In genomic region chr2:4535187-4535864, GRCm38 (mm10) we compare ENCODE assay signal across 33 mouse cellular contexts.
"Had no signal": no experiment of that assay in that cellular context is flagged by ENCODE, and none has a peak within 500 bp of the region (broad histone marks: within the 10 kb centered on the region; RNA-seq: fewer than 3 reads in every experiment).

No protein-coding gene starts in this region.

- ATAC-seq: liver, embryonic 12.5 days; liver, postnatal 0 days; lung, postnatal 0 days; midbrain, embryonic 13.5 days; midbrain, embryonic 15.5 days; midbrain, embryonic 16.5 days had no signal

- H3K4me2 ChIP-seq: limb, embryonic 12.5 days; limb, embryonic 13.5 days; limb, embryonic 15.5 days; liver, embryonic 11.5 days; liver, embryonic 12.5 days; liver, embryonic 13.5 days; liver, embryonic 15.5 days; lung, embryonic 14.5 days; lung, embryonic 15.5 days; midbrain, embryonic 11.5 days; midbrain, embryonic 12.5 days; midbrain, embryonic 13.5 days; midbrain, embryonic 15.5 days; neural tube, embryonic 12.5 days; neural tube, embryonic 13.5 days had no signal

- H3K4me3 ChIP-seq: limb, embryonic 10.5 days; limb, embryonic 12.5 days; limb, embryonic 13.5 days; limb, embryonic 15.5 days; liver, embryonic 12.5 days; liver, embryonic 13.5 days; liver, embryonic 15.5 days; lung, embryonic 15.5 days; megakaryocyte, embryonic 14.5 days; midbrain, embryonic 10.5 days; midbrain, embryonic 12.5 days; midbrain, embryonic 13.5 days; midbrain, embryonic 15.5 days; myocyte; neural tube, embryonic 12.5 days; neural tube, embryonic 13.5 days had no signal

- H3K4me1 ChIP-seq: liver, embryonic 12.5 days; liver, embryonic 15.5 days; lung, embryonic 15.5 days had no signal

- DNase-seq: left cerebral cortex, postnatal 4 days; liver; liver, embryonic 13.5 days; liver, postnatal 0 days; lung, adult 18-20 months; lung, adult 2 months; lung, embryonic 14.5 days; lung, postnatal 10 days; lung, postnatal 14 days; lung, postnatal 36 days; lung, postnatal 4 days; midbrain, embryonic 14.5 days had no signal

- H3K36me3 ChIP-seq: liver, embryonic 12.5 days; liver, embryonic 13.5 days; liver, embryonic 15.5 days had no signal

- H3K9ac ChIP-seq: limb, embryonic 12.5 days; limb, embryonic 13.5 days; limb, embryonic 15.5 days; liver, embryonic 12.5 days; liver, embryonic 13.5 days; liver, embryonic 14.5 days; liver, embryonic 15.5 days; liver, postnatal 0 days; lung, embryonic 14.5 days; lung, embryonic 15.5 days; midbrain, embryonic 12.5 days; midbrain, embryonic 13.5 days; midbrain, embryonic 15.5 days; neural tube, embryonic 12.5 days; neural tube, embryonic 13.5 days had no signal

- H3K27me3 ChIP-seq: limb, embryonic 12.5 days; limb, embryonic 13.5 days; limb, embryonic 15.5 days; liver, embryonic 12.5 days; liver, embryonic 13.5 days; lung, embryonic 15.5 days; midbrain, embryonic 12.5 days; midbrain, embryonic 13.5 days; midbrain, embryonic 15.5 days; neural tube, embryonic 12.5 days; neural tube, embryonic 13.5 days had no signal

- H3K27ac ChIP-seq: limb, embryonic 10.5 days; limb, embryonic 12.5 days; limb, embryonic 13.5 days; limb, embryonic 15.5 days; liver, embryonic 12.5 days; liver, embryonic 13.5 days; liver, embryonic 14.5 days; liver, embryonic 15.5 days; lung, embryonic 15.5 days; macrophage; midbrain, embryonic 10.5 days; midbrain, embryonic 12.5 days; midbrain, embryonic 13.5 days; midbrain, embryonic 15.5 days; neural tube, embryonic 12.5 days; neural tube, embryonic 13.5 days had no signal

- H3K9me3 ChIP-seq: limb, embryonic 10.5 days; limb, embryonic 12.5 days; limb, embryonic 13.5 days; limb, embryonic 15.5 days; liver, embryonic 12.5 days; liver, embryonic 13.5 days; liver, embryonic 15.5 days; lung, embryonic 15.5 days; megakaryocyte, embryonic 14.5 days; midbrain, embryonic 10.5 days; midbrain, embryonic 12.5 days; midbrain, embryonic 13.5 days; midbrain, embryonic 15.5 days; neural tube, embryonic 12.5 days; neural tube, embryonic 13.5 days had no signal
